Mouse (Mus musculus) kidney, postnatal 0 days (tissue): Measurements from ENCODE around the gene Ankdd1b. TPM values are rescaled to one million over a fixed set of nuclear protein-coding genes. Genes with fewer than 3 reads are reported as not detected.
A peak's percentile ranks its signal among the peaks of the same experiment; 100 is the strongest.

Source experiments
- ATAC-seq: fragments of 200-750 bp; cut with Nextera tagmentation; replicated peaks from 2 replicates; pipeline ENCODE4 v1.8.0; 2017; ENCODE audit warnings: low read depth, moderate number of reproducible peaks, moderate TSS enrichment, moderate library complexity; ENCODE audit not compliant: low FRiP score
- DNase-seq: peaks from one replicate; pipeline ENCODE4 v3.0.0-alpha.2; 2016; ENCODE audit warnings: low spot score
- H3K27ac ChIP-seq: fragments of 300-500 bp; sonication (generic); 2 replicates; pipeline ENCODE4 v1.5.1; 2014; ENCODE audit warnings: mild to moderate bottlenecking
- H3K27me3 ChIP-seq: fragments of 300-500 bp; sonication (generic); 2 replicates; pipeline ENCODE4 v1.6.1; 2014; ENCODE audit warnings: low read length, mixed read lengths; ENCODE audit not compliant: insufficient read depth
- H3K36me3 ChIP-seq: fragments of 300-500 bp; sonication (generic); 2 replicates; pipeline ENCODE4 v1.6.1; 2014; ENCODE audit warnings: low read length, mixed read lengths; ENCODE audit not compliant: insufficient read depth
- H3K4me1 ChIP-seq: fragments of 300-500 bp; sonication (generic); replicated peaks from 2 replicates; pipeline ENCODE4 v1.6.1; 2014; ENCODE audit warnings: antibody characterized with exemption, low read length, mixed read lengths; ENCODE audit not compliant: insufficient read depth
- H3K4me2 ChIP-seq: fragments of 300-500 bp; sonication (generic); 2 replicates; pipeline ENCODE4 v1.6.1; 2014; ENCODE audit warnings: mild to moderate bottlenecking, low read length, moderate library complexity, mixed read lengths
- H3K4me3 ChIP-seq: fragments of 300-500 bp; sonication (generic); replicated peaks from 2 replicates; pipeline ENCODE4 v1.5.1; 2014; ENCODE audit warnings: low read depth, low read length
- H3K9ac ChIP-seq: fragments of 300-500 bp; sonication (generic); 2 replicates; pipeline ENCODE4 v1.6.1; 2014; ENCODE audit warnings: low read depth, low read length
- H3K9me3 ChIP-seq: fragments of 300-500 bp; sonication (generic); replicated peaks from 2 replicates; pipeline ENCODE4 v1.6.1; 2016; ENCODE audit warnings: low read length, inconsistent platforms, mixed read lengths
- CTCF ChIP-seq: IDR thresholded peaks from 2 replicates; pipeline ENCODE4 v1.5.1; 2016; ENCODE audit warnings: antibody characterized with exemption, low read depth, mild to moderate bottlenecking, moderate library complexity
- WGBS: fragments of 180-500 bp; shearing (Covaris S2); extraction: QIAGEN DNeasy Blood & Tissue Kit; methylation state at CpG from one replicate; pipeline ENCODE4 v1.1.7; 2014; 5-methylcytosine and 5-hydroxymethylcytosine counted together
- polyA plus RNA-seq: library from polyadenylated mRNA; unstranded; fragments of >200 nt; fragmentation: Nextera tagmentation; extraction: Ambion mirVana; gene quantifications from 2 replicates; pipeline ENCODE4 v1.2.1, GENCODE M21; 2015

The Ankdd1b gene
- polyA plus RNA-seq = 0.22 and 0.32 TPM in 2 replicates

DNA sequence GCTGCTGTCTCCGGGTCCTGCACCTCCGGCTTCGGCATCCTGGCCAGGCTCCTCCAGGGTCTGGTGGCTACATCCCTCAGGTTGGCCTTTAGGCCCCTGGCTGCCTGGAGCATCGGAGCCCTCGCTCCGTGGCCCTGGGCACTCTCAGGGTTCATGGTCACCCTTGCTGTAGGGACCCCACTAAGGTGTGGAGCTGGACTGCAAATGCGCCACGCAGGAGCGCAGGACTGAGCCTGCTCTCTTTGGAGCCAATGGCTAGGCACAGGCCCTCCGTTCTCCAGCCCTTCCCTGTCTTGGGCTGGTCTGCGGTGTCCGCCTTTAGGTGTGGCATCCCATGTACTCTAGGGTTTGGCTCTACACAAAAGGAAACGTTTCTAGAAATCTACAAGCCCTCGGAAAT is at the start of gene Ankdd1b:
Gene Ankdd1b (minus strand): TSS at position 242 of the 400 bp plus-strand sequence.
- WGBS = 84% methylated on average over 14 of the region's 14 CpGs
- Histone ChIP-seq H3K27me3 (no peaks in the 10 kb centered on the region), H3K4me2 (no peak within 1 kb of the TSS), H3K9me3 (no peaks in the 10 kb centered on the region), H3K9ac (no peak within 1 kb of the TSS), H3K4me3 (no peak within 1 kb of the TSS), H3K27ac (no peak within 1 kb of the TSS), H3K36me3 (no peaks in the 10 kb centered on the region), H3K4me1 (no peaks in the 10 kb centered on the region)
- TF ChIP-seq CTCF = no peak
- no peak for ATAC-seq
- no peak for DNase-seq

- ATAC-seq = no peak
- TF ChIP-seq CTCF = no peak
- H3K4me1 ChIP-seq = no peaks in the 10 kb centered on the region
- 78% methylated on average over 2 of the region's 2 CpGs for WGBS
- no peak overlapping the region for H3K9ac ChIP-seq
- H3K36me3 ChIP-seq = no peaks in the 10 kb centered on the region; the same call in 1 of the 2 replicates
- H3K27ac ChIP-seq = no peak overlapping the region
- no peak overlapping the region for H3K4me3 ChIP-seq
- H3K27me3 ChIP-seq = no peaks in the 10 kb centered on the region
- no peaks in the 10 kb centered on the region; the same call in 1 of the 2 replicates for H3K9me3 ChIP-seq
- no peak overlapping the region for H3K4me2 ChIP-seq
- DNase-seq = no peak
Observed at GRCm38 (mm10) chr13:96517335-96517734, 46.3 kb upstream of the Ankdd1b start.

- 94% methylated on average over 9 of the region's 9 CpGs for WGBS
- DNase-seq = no peak
Observed at GRCm38 (mm10) chr13:96516249-96516648, 45.3 kb upstream of the Ankdd1b start.

DNA sequence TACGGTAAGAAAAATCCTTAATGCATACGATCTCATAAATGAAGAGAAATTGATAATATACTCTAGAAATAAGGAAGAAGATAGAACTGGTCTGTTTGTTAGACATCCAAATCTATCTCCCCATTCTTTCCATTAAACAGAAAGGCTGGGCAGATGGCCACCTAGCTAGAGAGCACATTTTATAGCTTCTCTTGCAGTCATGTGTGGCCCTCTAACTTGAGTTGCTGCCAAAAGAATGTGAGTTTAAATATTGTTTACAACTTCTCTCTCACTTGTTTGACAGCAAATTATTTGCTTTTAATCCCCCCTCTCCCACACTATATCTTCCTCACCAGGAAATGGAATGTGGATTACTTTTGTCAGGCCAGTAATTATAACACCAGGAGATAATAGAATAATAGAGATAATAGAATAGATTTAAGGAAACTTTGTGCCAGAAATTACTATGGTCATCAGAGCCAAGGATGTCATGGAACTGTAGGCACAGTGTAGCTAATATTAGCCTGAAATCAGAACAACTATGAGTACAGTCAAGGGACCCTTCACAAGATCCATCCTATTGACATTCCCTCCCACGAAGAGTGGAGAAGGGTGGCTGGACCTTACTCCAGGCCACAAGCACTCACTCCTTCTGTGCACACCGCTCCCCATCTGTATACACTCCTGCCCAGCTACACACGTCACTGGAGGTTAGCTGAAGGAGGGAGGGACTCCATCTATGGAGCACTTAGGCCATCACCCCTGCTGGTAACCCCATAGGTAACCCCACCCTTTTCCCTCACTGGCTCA is 43.4 kb upstream of the Ankdd1b start:
- H3K36me3 ChIP-seq = no peaks in the 10 kb centered on the region; the same call in 1 of the 2 replicates
- H3K4me1 ChIP-seq = no peaks in the 10 kb centered on the region; the same call in 1 of the 2 replicates
- no peaks in the 10 kb centered on the region for H3K27me3 ChIP-seq
- 79% methylated on average over 5 of the region's 5 CpGs for WGBS
- H3K27ac ChIP-seq = no peak overlapping the region
- no peak for ATAC-seq
- peak; percentile 64 for DNase-seq
- no peaks in the 10 kb centered on the region; the same call in 1 of the 2 replicates for H3K9me3 ChIP-seq
- H3K9ac ChIP-seq = no peak overlapping the region
- H3K4me3 ChIP-seq = no peak overlapping the region
- no peak overlapping the region for H3K4me2 ChIP-seq
- TF ChIP-seq CTCF = no peak

More at GRCm38 (mm10) chr13:96516249-96516648, 45.3 kb upstream of the Ankdd1b start:
- H3K9ac ChIP-seq = no peak overlapping the region
- no peaks in the 10 kb centered on the region; the same call in 1 of the 2 replicates for H3K9me3 ChIP-seq
- H3K4me3 ChIP-seq = no peak overlapping the region
- H3K4me2 ChIP-seq = no peak overlapping the region
- no peak overlapping the region for H3K27ac ChIP-seq
- no peaks in the 10 kb centered on the region for H3K27me3 ChIP-seq
- H3K4me1 ChIP-seq = no peaks in the 10 kb centered on the region
- ATAC-seq = no peak
- H3K36me3 ChIP-seq = no peaks in the 10 kb centered on the region; the same call in 1 of the 2 replicates
- no peak for TF ChIP-seq CTCF

GRCm38 (mm10) chr13:96511893-96512292 is 40.9 kb upstream of the Ankdd1b start:
- Histone ChIP-seq H3K4me1 (no peaks in the 10 kb centered on the region; the same call in 1 of the 2 replicates), H3K9me3 (no peaks in the 10 kb centered on the region; the same call in 1 of the 2 replicates), H3K4me3 (no peak overlapping the region), H3K27me3 (no peaks in the 10 kb centered on the region), H3K36me3 (no peaks in the 10 kb centered on the region; the same call in 1 of the 2 replicates), H3K27ac (no peak overlapping the region), H3K4me2 (no peak overlapping the region), H3K9ac (no peak overlapping the region)
- no peak for TF ChIP-seq CTCF
- ATAC-seq (no peak), DNase-seq (peak; percentile 34)
- 34% methylated on average over 5 of the region's 5 CpGs for WGBS

GRCm38 (mm10) chr13:96511262-96511661 is 40.3 kb upstream of the Ankdd1b start:
- H3K27ac ChIP-seq = no peak overlapping the region
- H3K27me3 ChIP-seq = no peaks in the 10 kb centered on the region
- no peak overlapping the region for H3K4me3 ChIP-seq
- 64% methylated on average over 1 of the region's 1 CpGs for WGBS
- no peak for ATAC-seq
- H3K9me3 ChIP-seq = no peaks in the 10 kb centered on the region; the same call in 1 of the 2 replicates
- TF ChIP-seq CTCF = no peak
- no peaks in the 10 kb centered on the region; the same call in 1 of the 2 replicates for H3K4me1 ChIP-seq
- H3K9ac ChIP-seq = no peak overlapping the region
- no peaks in the 10 kb centered on the region; the same call in 1 of the 2 replicates for H3K36me3 ChIP-seq
- no peak for DNase-seq
- no peak overlapping the region for H3K4me2 ChIP-seq
